Mouse (Mus musculus) cerebral cortex, adult 2 months (tissue): Measurements from ENCODE around the gene Bach2.

ENCODE experiments used
- WGBS: fragments of 180-500 bp; shearing (Covaris S2); methylation state at CpG from one replicate; pipeline ENCODE4 v1.1.7; 2018; 5-methylcytosine and 5-hydroxymethylcytosine counted together

The Bach2 gene

DNA sequence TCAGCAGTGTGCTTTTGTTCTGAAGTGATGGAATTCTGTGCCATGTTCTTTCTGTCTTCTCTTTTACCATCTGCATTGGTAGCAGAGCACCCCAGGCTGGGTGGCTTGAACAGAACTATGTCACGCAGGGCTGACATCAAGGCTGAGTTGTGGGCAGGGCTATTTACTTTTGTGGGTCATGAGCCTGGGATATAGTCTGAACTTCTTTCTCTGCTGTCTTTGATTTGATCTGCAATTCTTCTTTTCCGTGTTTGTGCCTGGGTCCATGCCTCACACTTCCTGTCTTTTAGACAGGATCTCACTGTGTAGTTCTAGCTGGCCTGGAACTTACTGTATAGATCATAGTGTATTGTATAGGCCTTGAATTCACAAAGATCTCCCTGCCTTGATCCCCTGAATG, 90.0 kb downstream of the Bach2 start:
- 81% methylated on average over 2 of the region's 2 CpGs for WGBS

DNA sequence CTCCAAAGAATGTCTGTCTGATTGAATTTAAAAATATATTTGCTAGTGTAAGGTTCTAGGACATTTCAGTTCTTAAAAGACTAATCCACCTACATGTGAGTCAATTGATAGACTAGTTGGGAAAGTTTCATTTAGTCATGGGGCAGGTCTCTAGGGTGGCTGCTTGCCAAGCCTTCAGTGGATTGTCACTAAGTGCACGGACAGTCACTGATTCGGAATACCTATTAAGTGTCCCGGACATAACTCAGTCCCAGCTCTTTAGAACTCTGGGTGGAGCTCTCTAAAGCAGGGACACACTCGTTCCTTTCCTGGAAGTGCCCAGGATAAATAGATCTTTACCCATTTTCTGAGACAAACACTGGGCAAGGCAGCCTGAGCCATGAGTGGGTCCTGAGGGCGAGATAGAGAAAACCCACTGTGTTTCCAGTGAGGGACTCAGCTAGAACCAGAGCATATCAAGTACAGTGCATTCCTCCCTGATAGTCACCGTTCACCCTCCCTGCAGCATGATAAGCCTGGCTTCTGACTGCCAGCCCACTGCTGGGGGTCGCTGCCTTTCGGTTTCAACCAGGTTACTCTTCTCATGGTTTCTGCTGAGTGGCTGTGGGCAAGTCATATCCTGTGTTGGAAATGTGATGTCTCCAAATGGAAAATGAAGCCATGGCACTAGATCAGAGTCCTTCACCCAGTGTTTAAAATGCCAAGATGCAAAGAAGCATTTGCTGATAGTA, 92.1 kb downstream of the Bach2 start:
- WGBS, result 82% methylated on average over 8 of the region's 8 CpGs

DNA sequence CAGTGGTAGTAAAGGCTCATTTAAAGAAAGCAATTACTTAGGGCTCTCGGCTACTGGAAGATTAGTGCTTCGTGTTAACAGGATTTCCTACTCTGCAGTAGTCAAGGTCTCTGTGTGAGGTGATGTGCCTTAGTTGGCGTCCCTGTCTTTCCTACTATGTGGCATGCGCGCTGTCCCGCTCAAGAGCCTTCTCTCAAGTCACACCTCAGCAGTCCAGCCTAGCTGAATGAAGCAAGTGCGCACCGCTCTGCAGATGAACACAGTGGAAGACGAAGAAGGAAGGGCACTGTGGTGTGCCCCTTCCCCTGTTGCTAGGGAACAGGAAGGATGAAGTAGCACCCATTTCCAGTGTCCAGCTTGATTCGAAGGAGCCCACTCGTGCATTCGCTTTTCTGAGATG, 93.4 kb downstream of the Bach2 start:
- 94% methylated on average over 12 of the region's 12 CpGs for WGBS

DNA sequence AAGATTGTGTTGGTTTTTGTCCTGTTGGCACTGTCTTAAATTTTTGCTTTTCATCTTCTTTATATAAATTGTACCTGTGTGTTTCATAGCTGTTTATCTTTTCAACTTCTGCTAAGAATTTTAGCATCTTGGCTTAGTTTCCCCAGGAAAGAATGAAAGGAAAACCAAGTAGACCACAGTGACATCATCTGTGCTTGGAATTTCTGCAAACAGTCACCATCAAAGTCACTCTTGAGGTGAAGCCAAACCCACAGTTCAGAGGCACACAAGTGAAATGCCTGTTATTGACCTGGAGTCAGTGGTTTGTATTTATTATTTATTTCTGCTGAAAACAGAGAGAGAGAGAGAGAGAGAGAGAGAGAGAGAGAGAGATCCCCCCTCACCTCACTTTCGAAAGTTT, 95.5 kb downstream of the Bach2 start:
- 95% methylated on average over 1 of the region's 1 CpGs for WGBS

DNA sequence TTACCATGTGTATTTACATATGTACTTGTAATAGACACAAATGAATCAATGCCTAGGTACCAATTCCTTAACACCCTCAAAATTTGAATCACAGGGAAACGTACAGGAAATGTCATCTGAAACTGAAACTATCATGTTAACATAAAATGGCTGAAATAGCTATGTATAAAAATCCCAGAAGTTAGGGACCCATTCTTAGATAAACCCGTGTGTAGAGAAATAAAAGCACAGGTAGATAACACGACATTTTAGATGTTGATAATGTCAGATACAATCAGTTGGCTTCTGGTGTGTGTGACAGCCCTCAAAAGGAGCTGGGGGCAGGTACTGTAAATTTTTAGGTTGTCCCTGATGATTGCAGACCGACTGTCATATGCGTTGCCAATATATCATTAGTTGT, 96.2 kb downstream of the Bach2 start:
- 94% methylated on average over 5 of the region's 5 CpGs for WGBS

DNA sequence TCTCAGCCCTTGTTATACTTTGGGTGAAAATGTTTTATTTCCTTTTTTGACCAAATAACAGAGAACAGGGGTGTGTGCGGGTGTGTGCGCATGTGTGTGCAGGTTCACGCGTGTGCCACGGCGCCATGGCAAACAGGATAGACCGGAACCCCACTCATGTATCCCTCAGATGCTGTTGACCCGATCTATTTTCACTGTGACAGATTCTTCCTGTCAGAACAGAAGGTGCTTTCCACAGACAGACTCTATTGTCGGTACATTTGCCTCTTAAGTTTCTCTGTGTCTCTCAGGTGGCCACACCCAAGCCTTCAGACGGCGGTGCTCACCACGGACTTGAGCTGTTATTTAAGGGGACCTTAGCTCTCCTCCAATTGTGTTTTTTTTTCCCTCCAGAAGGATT, 97.1 kb downstream of the Bach2 start:
- 80% methylated on average over 12 of the region's 12 CpGs for WGBS

DNA sequence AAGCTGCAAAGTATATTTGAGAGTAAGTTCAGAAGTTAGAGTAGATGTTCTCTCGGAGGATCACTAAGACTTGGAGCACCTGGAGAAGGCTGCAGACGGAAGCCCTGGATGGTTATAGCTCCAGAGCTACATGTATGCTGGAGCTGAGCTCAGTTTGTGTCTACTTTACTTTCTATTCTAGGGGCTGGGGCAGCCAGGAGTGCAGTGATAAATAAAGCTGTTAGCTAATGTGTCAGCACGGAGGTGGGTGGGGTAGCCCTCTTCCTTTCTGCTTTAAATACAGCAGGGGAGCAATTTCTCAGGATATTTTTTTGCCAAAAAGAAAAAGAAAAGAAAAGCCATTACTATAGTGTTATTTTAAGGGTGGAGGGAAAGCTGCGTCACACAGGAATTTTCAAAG, 98.0 kb downstream of the Bach2 start:
- WGBS, result 29% methylated on average over 4 of the region's 4 CpGs

DNA sequence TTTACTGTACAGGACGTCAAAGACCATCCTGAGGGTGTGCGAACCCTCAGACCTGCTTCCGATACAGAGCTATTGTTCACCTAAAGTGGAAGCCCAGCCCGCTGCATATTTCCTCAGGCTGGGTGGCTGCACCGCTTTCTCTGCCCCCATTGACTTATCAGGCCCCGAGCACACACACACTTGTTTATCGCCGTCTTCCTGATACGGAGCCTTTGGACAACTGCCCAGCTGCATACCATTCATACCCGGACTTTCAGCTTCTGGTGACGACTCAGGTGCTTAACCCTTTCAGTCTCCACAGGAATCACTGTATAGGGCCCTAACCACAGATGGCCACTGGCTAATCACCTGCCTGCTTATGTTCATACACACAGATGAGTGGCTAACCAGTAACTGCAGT, 99.0 kb downstream of the Bach2 start:
- WGBS, result 53% methylated on average over 11 of the region's 11 CpGs

DNA sequence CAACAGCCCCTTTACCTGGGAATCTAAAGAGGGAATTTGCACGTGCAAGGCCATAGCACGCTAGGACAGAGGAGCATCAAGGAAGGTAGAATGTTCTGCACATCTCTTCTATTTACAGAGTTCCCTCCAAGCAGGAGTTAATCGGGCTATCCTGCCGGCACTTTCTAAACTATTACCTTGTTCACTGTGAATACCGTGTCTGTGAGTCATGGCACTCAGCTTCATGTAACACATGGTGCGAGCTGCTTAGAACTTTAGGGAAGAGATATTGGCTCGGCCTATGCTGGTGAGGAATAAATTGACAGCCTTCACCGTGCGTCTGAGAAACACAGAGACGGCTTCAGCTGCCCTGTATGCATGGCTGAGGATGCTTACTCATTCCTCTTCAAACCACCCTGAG, 99.8 kb downstream of the Bach2 start:
- WGBS, result 80% methylated on average over 10 of the region's 10 CpGs

DNA sequence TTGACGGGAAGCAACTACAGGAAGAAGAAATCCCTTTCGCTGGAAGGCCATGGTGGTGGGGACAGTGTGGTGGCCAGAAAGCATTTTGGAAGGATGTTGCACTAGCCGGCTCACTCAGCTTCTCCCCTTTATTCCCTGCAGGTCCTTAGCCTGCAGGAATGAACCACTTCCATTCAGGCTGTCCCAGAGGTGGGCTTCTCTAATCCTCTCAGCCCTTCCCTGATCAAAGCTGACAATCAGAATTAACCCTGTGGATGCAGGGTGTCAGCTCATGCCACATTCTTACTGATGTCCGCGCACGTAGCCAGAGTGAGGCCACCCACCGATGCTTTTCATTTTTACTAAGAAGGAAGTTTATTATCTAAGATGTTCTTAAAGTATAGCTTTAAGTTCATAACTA, 102.2 kb downstream of the Bach2 start:
- WGBS, result 79% methylated on average over 7 of the region's 7 CpGs

DNA sequence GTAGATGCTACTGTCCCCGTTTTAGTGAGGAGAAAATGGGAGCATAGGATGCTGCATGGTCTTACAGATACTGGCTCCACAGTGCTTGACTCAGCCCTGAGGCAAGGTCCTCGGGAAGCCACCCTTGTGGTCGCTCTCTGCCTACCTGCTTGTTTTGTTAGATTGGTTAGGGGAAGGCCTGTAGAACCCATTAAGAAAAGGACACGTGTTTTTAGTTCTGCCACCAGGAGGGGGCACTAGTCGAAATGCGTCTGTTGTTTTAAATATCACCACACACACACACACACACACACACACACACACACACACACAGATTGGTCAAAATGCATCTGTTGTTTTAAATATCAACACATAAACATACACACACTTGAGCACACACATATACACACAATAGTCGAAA, 103.7 kb downstream of the Bach2 start:
- 78% methylated on average over 7 of the region's 7 CpGs for WGBS

DNA sequence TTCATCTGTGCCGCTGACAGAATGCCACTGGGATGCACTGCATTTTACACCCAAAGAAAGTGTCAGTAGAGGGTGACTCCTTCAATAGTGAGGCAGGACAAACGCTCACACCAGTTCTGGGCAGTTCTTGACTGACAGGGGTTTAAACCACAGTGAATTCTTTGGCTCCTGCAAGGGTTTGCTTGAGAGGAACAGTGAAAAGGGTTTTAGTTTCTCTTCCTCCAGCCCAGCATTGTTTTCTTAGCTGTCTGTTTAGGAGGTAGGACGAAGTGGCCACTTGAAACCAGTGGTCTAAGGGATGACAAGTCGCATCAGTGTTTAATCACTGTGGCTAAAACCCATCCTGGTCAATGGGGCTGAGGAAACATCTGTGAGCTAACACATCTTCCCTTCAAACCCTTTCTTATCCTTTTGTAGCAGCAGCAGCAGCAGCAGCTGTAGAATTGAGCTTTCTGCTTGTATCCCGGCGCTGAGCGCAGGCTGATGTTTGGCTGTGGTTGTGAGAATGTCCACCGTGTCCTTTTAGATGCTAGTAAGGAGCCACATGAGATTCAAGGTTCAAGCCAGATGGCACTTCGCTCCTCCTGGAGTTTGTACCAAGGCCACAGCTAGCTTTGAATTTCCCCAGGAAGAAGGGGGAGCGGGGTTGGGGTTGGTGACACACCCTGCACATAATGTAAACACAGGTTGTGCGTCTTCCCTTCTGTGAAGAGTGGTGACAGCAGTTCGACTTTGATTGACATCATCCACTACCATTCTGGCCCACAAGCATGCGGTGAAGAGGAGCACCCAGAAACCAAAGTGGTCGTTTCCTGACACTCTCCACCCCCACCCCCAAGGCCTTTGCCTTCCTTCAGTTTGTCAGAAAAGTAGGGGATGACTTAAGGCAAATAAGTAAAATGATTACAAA, 104.9 kb downstream of the Bach2 start:
- WGBS, result 64% methylated on average over 14 of the region's 14 CpGs

DNA sequence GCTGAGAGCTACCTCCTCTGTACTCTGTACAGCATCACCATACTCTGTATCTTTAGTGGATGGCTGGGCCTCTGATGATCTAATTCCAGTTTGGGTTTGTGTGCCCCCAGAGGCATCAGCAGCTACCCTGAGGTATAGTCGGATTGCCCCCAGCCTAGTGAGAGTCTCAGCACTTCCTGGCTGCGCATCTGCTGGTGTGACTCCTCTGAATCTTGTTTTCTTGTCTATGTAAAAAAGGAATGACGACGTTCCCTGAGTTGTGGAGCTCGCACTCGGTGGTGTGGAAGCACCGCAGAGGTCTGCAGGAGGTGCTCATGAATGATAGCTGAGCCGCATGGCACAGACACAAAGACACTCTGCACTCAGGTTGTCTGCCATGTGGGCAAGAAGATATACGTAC, 105.7 kb downstream of the Bach2 start:
- WGBS, result 84% methylated on average over 9 of the region's 9 CpGs

DNA sequence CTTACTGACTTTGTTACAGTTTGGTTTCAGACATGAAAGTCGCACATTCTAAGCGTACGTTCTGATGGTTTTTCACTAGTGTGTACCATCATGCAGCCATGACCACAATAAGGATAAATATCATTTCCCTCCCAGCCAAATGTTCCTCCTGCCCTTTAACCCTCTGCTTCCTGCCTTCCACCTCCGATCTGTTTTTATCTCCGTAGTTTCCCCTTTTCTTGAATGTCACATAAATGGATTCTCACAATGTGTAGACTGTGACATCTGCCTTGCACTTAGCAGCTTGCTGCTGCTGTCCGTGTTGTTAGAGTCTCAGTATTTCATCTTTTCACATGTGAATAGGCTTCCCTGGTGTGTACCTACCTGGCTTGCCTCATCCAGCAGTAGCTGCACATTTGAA, 108.6 kb downstream of the Bach2 start:
- WGBS, result 68% methylated on average over 6 of the region's 6 CpGs

DNA sequence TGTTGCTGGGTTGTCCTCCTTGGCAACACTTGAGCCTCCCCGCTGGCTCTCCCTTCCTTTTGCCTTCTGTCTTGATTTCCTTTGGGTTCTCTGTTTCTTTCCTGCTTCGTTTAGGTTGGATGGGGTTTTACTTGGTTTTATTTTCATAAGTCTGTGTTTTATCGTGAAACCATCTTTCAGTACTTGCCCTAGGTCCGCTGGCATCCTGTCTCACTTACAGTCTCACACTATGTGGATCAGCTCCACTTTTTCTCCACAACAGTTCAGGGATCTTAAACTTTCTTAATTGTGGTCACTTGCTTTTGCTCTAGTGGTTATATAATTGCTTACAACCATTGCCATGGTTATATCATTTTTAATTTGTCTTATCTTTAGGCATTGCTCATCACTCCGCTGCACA, 109.1 kb downstream of the Bach2 start:
- 67% methylated on average over 5 of the region's 5 CpGs for WGBS

DNA sequence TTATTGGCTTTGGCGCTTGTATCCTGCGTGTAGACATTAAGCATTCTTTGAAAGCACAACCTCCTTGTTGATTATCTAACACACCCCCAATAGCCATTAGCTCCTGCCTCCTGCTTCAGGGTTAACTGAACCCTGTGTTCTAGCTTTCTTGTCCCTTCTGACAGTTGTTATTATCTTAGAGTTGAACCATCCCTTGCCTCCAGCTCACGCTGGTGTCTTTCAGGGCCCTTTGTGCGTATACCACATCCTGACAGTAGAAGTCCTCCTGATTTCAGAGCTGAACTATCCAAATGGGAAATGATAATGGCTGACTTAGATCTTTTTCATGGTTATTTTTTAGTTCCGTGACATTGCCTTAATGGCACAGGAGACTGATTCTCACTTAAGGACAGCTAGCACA, 110.8 kb downstream of the Bach2 start:
- 97% methylated on average over 5 of the region's 5 CpGs for WGBS

DNA sequence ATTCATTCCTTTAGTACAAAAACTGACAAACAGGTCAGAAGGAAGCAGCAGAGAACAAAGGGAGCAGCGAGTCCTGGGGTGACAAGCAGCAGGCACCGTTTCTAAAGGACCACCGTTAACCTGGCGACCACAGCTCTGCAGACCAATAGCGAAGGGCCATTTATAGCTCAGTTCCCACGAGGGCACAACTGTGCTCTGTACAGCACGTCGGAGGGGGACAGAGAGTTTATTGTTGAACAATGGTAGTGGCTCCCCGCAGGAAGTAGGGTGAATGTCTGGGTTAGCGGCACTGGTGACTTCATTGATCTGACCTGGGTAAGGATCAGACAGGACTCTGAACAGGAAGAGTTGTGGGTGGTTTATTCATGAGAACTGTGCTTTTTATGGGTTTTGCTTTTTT, 112.6 kb downstream of the Bach2 start:
- 26% methylated on average over 10 of the region's 10 CpGs for WGBS

DNA sequence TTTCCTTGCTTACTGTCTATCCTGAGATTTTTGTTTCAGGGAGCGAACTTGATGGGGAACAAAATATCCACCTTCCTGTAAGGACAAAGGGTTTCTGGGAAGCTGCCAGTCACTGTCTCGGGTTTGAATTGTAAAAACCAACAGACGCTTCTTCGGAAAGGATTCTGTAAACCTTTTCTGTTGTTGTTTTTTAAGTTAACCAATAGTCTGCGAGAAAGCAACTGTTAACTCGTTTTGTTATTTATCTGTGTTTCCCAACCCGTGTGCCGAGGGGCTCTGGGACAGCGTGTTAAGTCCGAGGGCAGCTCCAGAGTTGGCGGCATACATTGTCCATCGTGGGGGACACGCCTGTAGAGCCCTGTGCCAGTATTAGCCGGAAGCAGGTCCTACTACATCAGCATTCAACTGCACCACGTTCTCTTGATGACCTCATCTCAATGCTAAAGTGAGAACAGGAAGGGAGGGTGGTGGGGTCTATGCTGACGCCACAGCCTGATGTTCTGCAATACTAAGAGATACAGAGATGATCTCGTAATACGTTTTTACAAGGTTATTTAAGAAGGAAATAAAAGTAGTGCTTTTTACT, 113.2 kb downstream of the Bach2 start:
- WGBS, result 22% methylated on average over 18 of the region's 18 CpGs

DNA sequence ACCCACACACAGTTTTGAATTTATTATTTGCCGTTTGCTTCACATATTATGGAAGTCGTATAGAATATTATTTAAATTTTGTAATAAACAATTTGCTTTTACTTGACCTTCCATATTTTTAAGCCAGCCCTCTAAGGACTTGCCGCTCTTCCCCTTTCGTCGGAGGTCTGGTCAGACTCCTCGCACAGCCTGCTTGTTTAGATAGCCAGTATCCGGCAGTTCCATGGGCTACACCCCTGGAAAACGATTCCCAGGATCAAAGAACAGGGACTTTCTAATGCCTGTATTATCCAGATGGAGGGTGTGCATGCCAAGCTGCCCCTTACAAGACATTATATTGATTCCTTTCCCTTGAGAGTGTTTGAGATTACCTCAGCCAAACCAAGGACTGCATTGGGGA, 113.8 kb downstream of the Bach2 start:
- 48% methylated on average over 8 of the region's 8 CpGs for WGBS

DNA sequence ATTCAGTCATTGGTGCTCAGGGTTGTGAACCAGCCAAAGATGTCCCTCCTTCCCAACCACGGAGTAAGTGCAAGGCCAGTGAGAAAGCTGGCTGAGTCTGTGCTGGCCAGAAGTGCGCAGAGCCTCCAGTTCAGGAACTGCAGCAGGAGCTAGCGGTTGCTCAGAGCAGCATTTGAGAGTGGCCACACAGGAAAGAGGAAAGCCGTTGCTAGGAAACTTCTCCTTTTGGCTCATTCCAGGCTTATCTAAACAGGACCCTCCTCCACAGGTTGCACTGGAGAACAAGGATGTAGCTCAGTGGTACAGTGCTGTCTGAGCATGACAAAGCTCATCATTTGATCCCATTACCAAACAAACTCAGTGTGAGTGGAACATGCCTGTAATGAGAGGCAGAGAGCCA, 114.2 kb downstream of the Bach2 start:
- 38% methylated on average over 4 of the region's 4 CpGs for WGBS

DNA sequence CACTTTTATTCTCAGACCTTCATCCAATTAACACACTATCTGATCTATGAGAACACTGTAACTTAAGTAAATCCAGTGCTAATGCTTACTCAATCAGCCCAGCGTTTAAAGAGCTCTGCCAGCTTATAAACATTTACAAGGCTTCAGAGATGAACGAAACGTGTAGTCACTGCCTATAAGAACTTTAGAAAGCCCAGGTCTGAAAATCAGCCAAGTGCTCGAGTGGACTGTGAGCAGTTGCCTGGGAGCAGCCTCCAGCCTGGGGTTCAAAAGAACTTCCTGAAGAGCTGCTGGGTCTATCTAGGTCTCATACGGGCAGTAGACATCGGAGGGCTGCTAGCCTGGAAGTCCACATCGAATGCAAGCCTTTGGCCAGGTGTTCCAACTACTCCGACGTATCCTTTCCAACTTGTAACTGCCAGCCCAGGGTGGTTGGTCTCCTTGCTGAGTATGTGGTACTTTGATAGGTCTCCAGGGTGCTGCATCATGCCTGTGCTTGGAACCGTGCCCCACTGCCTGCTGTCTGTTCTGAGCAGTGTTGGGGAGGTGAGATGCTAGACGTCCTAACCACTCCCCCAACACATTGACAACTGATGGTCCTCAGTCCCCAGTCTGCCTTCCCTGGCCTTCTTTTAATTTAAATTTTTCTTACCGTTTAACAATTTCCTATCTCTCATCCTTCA, 117.5 kb downstream of the Bach2 start:
- 64% methylated on average over 12 of the region's 12 CpGs for WGBS

DNA sequence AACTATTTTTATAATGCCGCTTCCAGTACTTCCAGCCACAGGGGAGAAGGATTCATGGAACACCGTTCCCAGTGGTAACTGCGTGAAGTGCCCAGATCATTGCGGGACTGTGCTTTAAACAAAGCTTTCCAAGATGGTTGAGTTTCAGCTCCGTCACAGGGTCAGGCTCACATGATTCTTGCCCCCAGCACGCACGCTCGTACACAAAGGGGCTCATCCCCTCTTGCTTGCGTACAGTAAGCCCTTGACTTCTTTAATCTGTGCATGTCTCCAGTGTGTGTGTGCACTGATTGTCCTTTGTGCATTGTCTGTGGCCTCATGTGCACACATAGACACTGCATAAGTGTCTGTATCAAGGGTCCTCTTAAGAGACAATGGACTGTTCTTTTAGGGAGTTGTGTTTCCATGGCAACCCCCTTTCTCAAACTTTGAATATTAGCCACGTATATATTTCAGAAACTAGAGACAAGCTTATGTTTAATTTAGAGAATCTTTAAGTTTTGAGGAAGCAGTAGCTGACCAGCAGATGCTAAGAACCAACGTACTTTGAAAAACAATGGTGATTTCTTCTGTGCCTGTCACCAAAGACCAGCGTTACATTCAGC, 119.5 kb downstream of the Bach2 start:
- 50% methylated on average over 12 of the region's 12 CpGs for WGBS
